Mouse (Mus musculus): ENCODE measurements around the gene Grb7.

Gene Grb7

GRCm38 (mm10) chr11:98464516-98464915 is 18.3 kb downstream of the Grb7 start:
- in situ Hi-C loops (cut with MboI, MseI), result loop anchor here in 1 of 2 experiments (10.0 kb wide), 1 partner anchor 670 kb away; no protein-coding TSS in a partner anchor

GRCm38 (mm10) chr11:98469761-98470714 is 23.8 kb downstream of the Grb7 start:
- in situ Hi-C loops (cut with MboI, MseI), result loop anchor here (5.0 to 10.0 kb wide), 4 partner anchors 82 to 665 kb away; partner anchors contain the start of genes Nr1d1 (in 2 of the 2) and Zpbp2 (in 1 of the 2)

GRCm38 (mm10) chr11:98470795-98471194 is 24.6 kb downstream of the Grb7 start:
- in situ Hi-C loops (cut with MboI, MseI), result loop anchor here in 1 of 2 experiments (10.0 kb wide), 1 partner anchor 304 kb away; the partner anchor contains the start of gene Nr1d1

- in situ Hi-C loops (cut with MboI, MseI), result loop anchor here in 1 of 2 experiments (10.0 kb wide), 1 partner anchor 302 kb away; the partner anchor contains the start of gene Nr1d1
Measured at GRCm38 (mm10) chr11:98472696-98473095, 26.5 kb downstream of the Grb7 start.

- in situ Hi-C loops (cut with MboI, MseI), result loop anchor here in 1 of 2 experiments (10.0 kb wide), 1 partner anchor 301 kb away; the partner anchor contains the start of gene Nr1d1
Measured at GRCm38 (mm10) chr11:98473916-98474479, 27.8 kb downstream of the Grb7 start.

- in situ Hi-C loops (cut with MboI, MseI), result loop anchor here in 1 of 2 experiments (5.0 to 10.0 kb wide), 2 partner anchors 300 to 472 kb away; partner anchors contain the start of gene Nr1d1
Measured at GRCm38 (mm10) chr11:98474967-98475366, 28.8 kb downstream of the Grb7 start.

GRCm38 (mm10) chr11:98475630-98476433 is 29.6 kb downstream of the Grb7 start:
- in situ Hi-C loops (cut with MboI, MseI), result loop anchor here in 1 of 2 experiments (5.0 to 10.0 kb wide), 2 partner anchors 299 to 471 kb away; partner anchors contain the start of gene Nr1d1

- in situ Hi-C loops (cut with MboI, MseI), result loop anchor here in 1 of 2 experiments (5.0 to 10.0 kb wide), 2 partner anchors 298 to 471 kb away; partner anchors contain the start of gene Nr1d1
Measured at GRCm38 (mm10) chr11:98476434-98476807, 30.2 kb downstream of the Grb7 start.

- in situ Hi-C loops (cut with MboI, MseI), result loop anchor here in 1 of 2 experiments (5.0 to 10.0 kb wide), 2 partner anchors 298 to 470 kb away; partner anchors contain the start of gene Nr1d1
Measured at GRCm38 (mm10) chr11:98477011-98477701, 31.0 kb downstream of the Grb7 start.

GRCm38 (mm10) chr11:98479026-98479939 is 33.1 kb downstream of the Grb7 start:
- in situ Hi-C loops (cut with MboI, MseI), result loop anchor here in 1 of 2 experiments (5.0 to 10.0 kb wide), 2 partner anchors 296 to 468 kb away; partner anchors contain the start of gene Nr1d1

GRCm38 (mm10) chr11:98479940-98480497 is 33.8 kb downstream of the Grb7 start:
- in situ Hi-C loops (cut with MboI, MseI), result loop anchor here in 1 of 2 experiments (5.0 to 10.0 kb wide), 2 partner anchors 295 to 467 kb away; partner anchors contain the start of gene Nr1d1

- in situ Hi-C loops (cut with MboI, MseI), result no loop called here
Measured at GRCm38 (mm10) chr11:98481231-98481630, 35.0 kb downstream of the Grb7 start.

- in situ Hi-C loops (cut with MboI, MseI), result no loop called here
Measured at GRCm38 (mm10) chr11:98482067-98482466, 35.9 kb downstream of the Grb7 start.

GRCm38 (mm10) chr11:98485749-98486148 is 39.6 kb downstream of the Grb7 start:
- in situ Hi-C loops (cut with MboI, MseI), result no loop called here

GRCm38 (mm10) chr11:98487526-98488040 is 41.4 kb downstream of the Grb7 start:
- in situ Hi-C loops (cut with MboI, MseI), result no loop called here

GRCm38 (mm10) chr11:98488540-98489234 is 42.5 kb downstream of the Grb7 start:
- in situ Hi-C loops (cut with MboI, MseI), result no loop called here

GRCm38 (mm10) chr11:98491571-98491970 is 45.4 kb downstream of the Grb7 start:
- in situ Hi-C loops (cut with MboI, MseI), result no loop called here

- in situ Hi-C loops (cut with MboI, MseI), result no loop called here
Measured at GRCm38 (mm10) chr11:98492959-98493358, 46.8 kb downstream of the Grb7 start.
